Mouse (Mus musculus): ENCODE results near the gene Hmox1. TPM values are rescaled to one million over a fixed set of nuclear protein-coding genes. Genes with fewer than 3 reads are reported as not detected.

Gene Hmox1
- 1 to 10 TPM; 6.3 to 7.0 TPM for total RNA-seq (2021)

- DNase-seq (ENCODE audit: extremely low spot score in 1 of 2, low spot score in 1 of 2) = peak; percentile 61 to 72
These were observed at the start of gene Hmox1 for GRCm38 (mm10) chr8:75093399-75094156. Gene Hmox1, plus strand, starts transcription at chr8:75093621.

DNA sequence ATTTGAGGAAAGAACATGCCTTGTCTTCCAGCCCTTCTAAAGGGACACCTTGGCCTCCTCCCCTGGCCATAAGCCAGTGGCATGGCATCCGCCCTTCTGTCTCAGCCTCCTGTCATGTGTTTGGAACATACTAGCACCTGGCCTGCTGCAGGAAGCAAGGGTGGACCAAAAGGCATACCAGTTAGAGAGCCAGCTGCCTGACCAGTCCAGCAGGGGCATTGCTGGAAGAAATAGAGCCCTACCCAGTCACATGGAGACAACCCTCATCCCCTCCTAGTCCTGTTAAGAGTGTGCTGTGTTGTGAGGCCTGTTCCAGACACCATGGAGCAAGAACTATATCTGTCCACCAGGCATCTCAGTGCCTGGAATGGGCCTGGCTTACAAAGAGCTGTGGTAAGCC is 47.1 kb upstream of the Hmox1 start:
- no peak for DNase-seq (ENCODE audit: extremely low spot score in 1 of 2, low spot score in 1 of 2)

- no peak for DNase-seq (ENCODE audit: extremely low spot score in 1 of 2, low spot score in 1 of 2)
These were observed 45.6 kb upstream of the Hmox1 start for GRCm38 (mm10) chr8:75047784-75048183.

- DNase-seq (ENCODE audit: extremely low spot score in 1 of 2, low spot score in 1 of 2) = no peak
These were observed 40.1 kb upstream of the Hmox1 start for GRCm38 (mm10) chr8:75053342-75053741.

- DNase-seq (ENCODE audit: extremely low spot score in 1 of 2, low spot score in 1 of 2) = no peak
These were observed 37.7 kb upstream of the Hmox1 start for GRCm38 (mm10) chr8:75055673-75056072.

DNA sequence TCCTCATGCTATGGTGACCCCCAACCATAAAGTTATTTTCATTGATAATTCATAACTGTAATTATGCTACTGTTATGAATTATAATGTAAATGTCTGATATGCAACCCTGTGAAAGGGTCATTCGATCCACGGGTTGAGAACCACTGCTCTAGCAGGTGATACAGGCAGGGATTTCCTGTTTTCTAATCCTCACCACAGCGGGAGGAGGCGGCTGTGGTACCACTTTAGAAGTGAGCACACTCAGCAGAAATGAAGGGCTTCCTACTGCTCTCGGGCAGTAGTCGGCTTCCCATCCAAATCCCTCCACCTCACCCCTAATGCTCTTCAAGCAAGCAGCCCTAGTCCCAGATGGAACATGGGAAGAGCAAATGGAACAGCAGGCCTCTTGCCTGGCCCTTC is 33.4 kb upstream of the Hmox1 start:
- DNase-seq (ENCODE audit: extremely low spot score in 1 of 2, low spot score in 1 of 2) = no peak

DNA sequence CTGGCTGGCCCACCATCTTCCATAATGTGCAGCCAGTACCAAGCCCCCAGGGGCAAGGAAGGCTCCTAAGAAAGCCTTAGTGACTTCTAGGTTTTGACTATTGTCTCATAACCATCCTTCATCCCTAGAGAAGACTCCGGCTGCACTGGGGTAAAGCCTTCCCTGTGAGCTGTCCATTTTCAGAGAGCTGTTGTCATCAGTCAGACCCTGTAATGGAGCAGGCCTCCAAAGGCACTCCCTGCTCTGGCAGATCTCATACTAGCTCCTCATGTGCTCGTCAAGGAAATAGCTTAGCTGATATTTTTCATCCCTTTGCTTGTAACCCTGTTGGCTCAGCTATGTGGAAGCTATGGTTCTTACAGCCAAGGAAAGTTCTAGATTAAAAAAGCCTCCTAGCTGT is 32.6 kb upstream of the Hmox1 start:
- no peak for DNase-seq (ENCODE audit: extremely low spot score in 1 of 2, low spot score in 1 of 2)

- no peak for DNase-seq (ENCODE audit: extremely low spot score in 1 of 2, low spot score in 1 of 2)
These were observed 30.1 kb upstream of the Hmox1 start for GRCm38 (mm10) chr8:75063290-75063689.

DNA sequence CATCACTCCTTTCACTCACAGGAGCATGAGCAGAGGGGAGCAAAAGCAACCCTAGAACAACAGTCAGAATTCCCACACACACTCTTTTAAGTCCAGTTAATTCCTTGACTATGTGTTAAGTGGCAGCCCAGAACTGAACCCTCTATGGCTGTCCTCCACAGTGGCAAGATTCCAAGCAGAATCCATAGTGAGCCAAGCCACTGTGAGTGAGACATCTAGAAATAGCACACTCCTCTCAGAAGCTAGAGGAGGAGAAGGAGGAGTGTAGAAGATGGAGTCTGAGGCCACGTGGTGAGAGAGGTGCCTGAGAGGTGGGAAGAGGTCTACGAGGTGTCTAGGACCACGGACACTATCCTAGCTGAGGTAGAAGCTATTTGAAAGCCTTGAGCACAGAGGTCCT is 28.6 kb upstream of the Hmox1 start:
- no peak for DNase-seq (ENCODE audit: extremely low spot score in 1 of 2, low spot score in 1 of 2)

- DNase-seq (ENCODE audit: extremely low spot score in 1 of 2, low spot score in 1 of 2) = no peak
These were observed 26.1 kb upstream of the Hmox1 start for GRCm38 (mm10) chr8:75067287-75067686.

DNA sequence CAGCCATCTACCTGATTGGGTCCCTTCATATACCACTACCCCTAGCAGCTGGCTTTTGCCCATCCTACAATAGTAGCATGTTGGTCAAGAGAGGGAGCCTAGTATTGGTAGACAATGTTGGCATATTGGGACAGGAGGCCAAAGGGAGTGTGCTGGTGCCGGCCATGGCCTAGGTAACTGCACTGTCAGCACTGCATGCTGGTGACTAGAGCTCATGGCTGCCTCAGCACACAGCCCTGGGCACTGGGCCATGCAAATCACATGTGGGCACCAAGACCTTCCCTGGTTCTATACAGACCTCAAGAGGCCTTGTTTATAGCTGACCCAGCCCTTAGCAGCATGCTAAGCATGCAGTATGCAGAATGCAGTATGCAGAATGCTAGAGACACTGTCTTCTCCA is 23.1 kb upstream of the Hmox1 start:
- DNase-seq (ENCODE audit: extremely low spot score in 1 of 2, low spot score in 1 of 2) = no peak

GRCm38 (mm10) chr8:75071627-75072346 is 21.6 kb upstream of the Hmox1 start:
- peak; percentile 64 to 85 for DNase-seq (ENCODE audit: extremely low spot score in 1 of 2, low spot score in 1 of 2)

DNA sequence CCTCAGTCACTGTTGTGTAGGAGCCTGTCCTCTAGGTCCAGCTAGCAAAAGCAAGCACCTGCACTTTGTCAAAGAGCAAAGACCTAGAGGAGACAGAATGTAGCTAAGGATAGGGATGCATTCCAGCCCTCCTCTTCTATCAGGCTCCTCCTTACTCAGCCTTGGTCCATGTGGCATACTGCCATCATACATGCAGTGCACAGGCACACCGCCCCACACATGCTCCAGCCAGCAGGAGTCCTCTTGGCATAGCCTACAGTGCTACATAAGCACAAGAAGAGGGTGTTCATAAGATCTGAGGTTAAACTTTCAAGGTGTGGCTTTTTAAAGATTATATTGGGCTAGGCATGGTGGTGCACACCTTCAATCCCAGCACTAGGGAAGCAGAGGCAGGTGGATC is 18.5 kb upstream of the Hmox1 start:
- no peak for DNase-seq (ENCODE audit: extremely low spot score in 1 of 2, low spot score in 1 of 2)

GRCm38 (mm10) chr8:75078215-75078614 is 15.2 kb upstream of the Hmox1 start:
- DNase-seq (ENCODE audit: extremely low spot score in 1 of 2, low spot score in 1 of 2) = no peak

GRCm38 (mm10) chr8:75078851-75079250 is 14.6 kb upstream of the Hmox1 start:
- DNase-seq (ENCODE audit: extremely low spot score in 1 of 2, low spot score in 1 of 2) = no peak

DNA sequence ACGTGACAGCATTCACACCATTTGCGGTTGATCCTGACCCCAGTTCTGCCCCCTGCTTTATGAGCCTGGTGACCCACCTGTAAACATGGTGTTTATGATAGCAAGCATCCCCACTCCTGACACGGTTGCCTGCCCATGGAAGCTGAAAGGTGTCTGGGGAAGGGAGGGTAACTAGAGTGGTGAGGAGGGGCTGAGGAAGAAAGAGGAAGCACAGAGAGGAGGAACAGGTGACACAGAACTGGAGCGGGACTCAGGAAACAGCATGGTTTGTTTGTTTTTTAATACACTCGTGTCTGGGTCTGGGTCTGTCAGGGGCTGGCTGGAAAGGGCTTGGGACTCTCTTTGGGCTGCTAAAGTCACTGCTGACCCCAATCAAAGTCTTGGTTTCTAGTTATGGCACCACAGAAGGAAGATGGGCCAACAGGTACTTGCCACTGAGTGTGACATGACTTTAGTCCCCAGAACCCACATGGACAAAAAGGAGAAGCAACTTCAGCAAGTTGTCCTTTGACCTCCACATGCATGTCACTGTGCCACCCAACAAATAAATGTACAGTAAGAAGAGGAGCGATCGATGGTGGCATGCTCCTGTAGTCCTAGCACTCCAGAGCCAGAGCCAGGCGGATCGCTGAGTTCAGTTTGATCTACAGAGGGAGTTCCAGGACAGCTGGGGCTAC is 11.9 kb upstream of the Hmox1 start:
- no peak for DNase-seq (ENCODE audit: extremely low spot score in 1 of 2, low spot score in 1 of 2)

- no peak for DNase-seq (ENCODE audit: extremely low spot score in 1 of 2, low spot score in 1 of 2)
These were observed 11.1 kb upstream of the Hmox1 start for GRCm38 (mm10) chr8:75082181-75082805.

DNA sequence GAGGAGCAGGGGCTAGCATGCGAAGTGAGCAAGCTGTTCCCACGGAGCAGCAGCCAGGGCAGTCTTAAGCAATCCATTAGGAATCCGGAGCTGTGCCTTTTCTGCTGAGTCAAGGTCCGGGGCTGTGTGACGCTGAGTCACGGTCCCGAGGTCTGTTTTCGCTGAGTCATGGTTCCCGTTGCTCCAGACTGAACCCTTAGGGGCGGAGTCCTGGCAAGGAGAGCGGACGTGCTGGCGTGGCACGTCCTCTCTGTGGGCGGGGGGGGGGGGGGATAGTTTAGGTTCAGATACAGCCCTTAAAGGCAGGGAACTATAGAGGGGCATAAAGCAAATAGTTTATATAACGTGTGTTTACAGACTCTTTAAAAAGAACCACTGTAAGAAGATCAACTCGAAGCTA is 9.6 kb upstream of the Hmox1 start:
- peak; percentile 44 to 59 for DNase-seq (ENCODE audit: extremely low spot score in 1 of 2, low spot score in 1 of 2)

- no peak for DNase-seq (ENCODE audit: extremely low spot score in 1 of 2, low spot score in 1 of 2)
These were observed 8.9 kb upstream of the Hmox1 start for GRCm38 (mm10) chr8:75084382-75085064.

- no peak for DNase-seq (ENCODE audit: extremely low spot score in 1 of 2, low spot score in 1 of 2)
These were observed 7.4 kb upstream of the Hmox1 start for GRCm38 (mm10) chr8:75086002-75086401.
